Comparison of ENCODE assay signal across 11 mouse cellular contexts in the genomic region with DNA sequence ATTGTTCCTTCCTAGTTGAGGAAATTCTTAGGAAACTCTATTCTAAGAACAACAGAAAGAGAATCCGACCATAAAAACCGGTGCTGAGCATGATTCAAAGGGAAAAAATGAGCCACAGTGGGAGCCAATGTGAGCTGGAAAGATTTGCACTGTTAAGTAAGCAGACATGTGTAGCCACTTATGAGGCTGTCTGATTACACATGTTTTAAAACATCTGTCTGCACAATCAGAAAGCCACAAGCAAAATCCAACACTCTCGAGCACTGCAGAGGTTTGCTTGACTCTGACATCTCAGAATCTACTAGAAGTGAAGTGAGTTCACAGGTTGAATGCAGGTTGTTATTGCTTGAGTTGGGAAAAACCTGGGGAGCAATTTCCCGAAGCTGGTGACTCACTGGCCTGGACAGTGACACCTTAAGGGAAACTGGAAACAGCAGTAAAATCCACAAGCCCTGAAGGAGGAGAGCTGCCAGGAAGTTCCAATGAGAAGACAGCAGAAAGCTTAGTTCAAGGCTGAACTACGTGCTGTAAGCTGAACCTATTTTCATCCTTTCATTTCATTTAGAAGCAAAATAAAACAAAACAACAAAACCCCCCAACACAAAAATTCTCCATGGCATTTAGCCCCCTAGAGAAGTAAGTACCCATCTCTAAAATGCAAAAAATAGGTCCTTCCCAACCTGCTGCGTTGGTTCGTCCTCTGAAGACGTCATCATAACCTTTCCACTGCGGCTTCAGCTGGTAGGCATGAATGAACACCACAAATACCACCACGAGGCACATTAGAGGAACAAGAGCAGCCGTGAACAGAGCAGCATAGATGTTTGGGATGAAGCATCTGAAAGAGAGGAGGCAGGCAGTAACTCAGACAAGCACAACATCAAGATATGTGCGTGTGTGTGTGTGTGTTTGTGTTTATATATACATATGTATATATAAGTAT.
DNase-seq lines count a peak whose midpoint lies in the region; ATAC-seq and TF ChIP-seq lines count a peak whose summit lies in the region.
"Had no signal": no experiment of that assay in that cellular context is flagged by ENCODE, and none has a peak within 500 bp of the region (broad histone marks: within the 10 kb centered on the region; RNA-seq: fewer than 3 reads in every experiment).

No protein-coding gene starts in this region.

- H3K27ac ChIP-seq in kidney, embryonic 15.5 days: peak overlapping the region; percentile 37; the same call in 1 of the 2 replicates
- H3K27ac ChIP-seq: liver, embryonic 14.5 days; midbrain, embryonic 13.5 days had no signal

- H3K27me3 ChIP-seq in kidney, embryonic 15.5 days: no peaks in the 10 kb centered on the region
- no peaks in the 10 kb centered on the region for H3K27me3 ChIP-seq in myocyte (ENCODE audit: control insufficient read depth, insufficient read depth, insufficient read length)
- H3K27me3 ChIP-seq: midbrain, embryonic 13.5 days had no signal

- H3K36me3 ChIP-seq in kidney, embryonic 15.5 days: no peaks in the 10 kb centered on the region
- H3K36me3 ChIP-seq in myocyte (ENCODE audit: control insufficient read depth, insufficient read depth): no peaks in the 10 kb centered on the region
- H3K36me3 ChIP-seq: midbrain, embryonic 13.5 days had no signal

- ATAC-seq in kidney, embryonic 15.5 days (replicated peaks; ENCODE audit: low FRiP score): peak; percentile 66
- ATAC-seq: midbrain, embryonic 13.5 days had no signal

- H3K4me2 ChIP-seq in kidney, embryonic 15.5 days: no peak overlapping the region
- peak overlapping the region; percentile 65 for H3K4me2 ChIP-seq in myocyte (ENCODE audit: low read depth)
- H3K4me2 ChIP-seq: midbrain, embryonic 13.5 days had no signal

- peaks cover 11% of the 10 kb centered on the region for H3K4me1 ChIP-seq in kidney, embryonic 15.5 days
- H3K4me1 ChIP-seq: midbrain, embryonic 13.5 days had no signal

- H3K9ac ChIP-seq in kidney, embryonic 15.5 days: no peak overlapping the region
- H3K9ac ChIP-seq: liver, embryonic 14.5 days; midbrain, embryonic 13.5 days had no signal

- no peaks in the 10 kb centered on the region for H3K79me2 ChIP-seq in myocyte (ENCODE audit: control insufficient read depth, insufficient read depth)

- H3K9me3 ChIP-seq in kidney, embryonic 15.5 days (replicated peaks): no peaks in the 10 kb centered on the region
- H3K9me3 ChIP-seq: midbrain, embryonic 13.5 days had no signal

- DNase-seq in kidney, postnatal 25 days: no peak
- peak; percentile 85 for DNase-seq in NIH3T3 (ENCODE audit: low read depth)
- peak; percentile 8 for DNase-seq in gastrocnemius, postnatal 14 days
- DNase-seq in lung, postnatal 4 days: no peak
- DNase-seq in cerebellum, postnatal 25 days: no peak
- no peak for DNase-seq in thymus, postnatal 36 days
- DNase-seq: right cerebral cortex, adult 18-20 months had no signal

- intact Hi-C loops in gastrocnemius, postnatal 14 days (cut with DNase I; ENCODE audit: low total_unique reads): no loop called here

- 52% methylated on average over 12 of the region's 12 CpGs for WGBS in kidney, embryonic 15.5 days

- H3K4me3 ChIP-seq in kidney, embryonic 15.5 days (replicated peaks): no peak overlapping the region
- H3K4me3 ChIP-seq in myocyte: no peak overlapping the region
- H3K4me3 ChIP-seq: midbrain, embryonic 13.5 days had no signal

- no peak overlapping the region for H3ac ChIP-seq in myocyte (ENCODE audit: control insufficient read depth, insufficient read length)

- no peak for TF ChIP-seq POLR2A in myocyte (IDR thresholded peaks at IDR 0.05; ENCODE audit: insufficient read length, low read depth)

TF ChIP-seq in myocyte, 11 proteins besides CTCF, POLR2A, EP300 and RAD21:
- no peak for TF ChIP-seq POLR2AphosphoS2 (IDR thresholded peaks at IDR 0.05; ENCODE audit: insufficient read length, low read depth)
- TF ChIP-seq E2F4 (IDR thresholded peaks at IDR 0.05; ENCODE audit: insufficient read depth): no peak

Comparison
In these comparisons a context has a peak if more than half of its experiments do, and no peak if none do; other contexts are left out.
1. DNase-seq: peak in NIH3T3 (single experiment) and gastrocnemius, postnatal 14 days (single experiment); none in kidney, postnatal 25 days (0 of 2), lung, postnatal 4 days (0 of 2), cerebellum, postnatal 25 days (0 of 2) and thymus, postnatal 36 days (0 of 2).